Mouse (Mus musculus) myocyte (in vitro differentiated cells): ENCODE data around the gene Prcp.

Experiments used
- CEBPB ChIP-seq: IDR thresholded peaks from 2 replicates; pipeline ENCODE4 v1.6.1; 2011; ENCODE audit warnings: mild to moderate bottlenecking, moderate library complexity; ENCODE audit not compliant: poor library complexity, insufficient read depth, severe bottlenecking
- E2F4 ChIP-seq: IDR thresholded peaks from one replicate; pipeline ENCODE4 v1.6.1; 2011; ENCODE audit warnings: mild to moderate bottlenecking, control low read depth, moderate library complexity; ENCODE audit not compliant: insufficient read depth
- MAX ChIP-seq: IDR thresholded peaks from one replicate; pipeline ENCODE4 v1.6.1; 2011; ENCODE audit warnings: low read depth, mild to moderate bottlenecking, control low read depth
- MYOD1 ChIP-seq, 3 experiments: IDR thresholded peaks; one replicate each; pipeline ENCODE4 v1.6.1; 2011; ENCODE audit warnings: control low read depth in 2 of 3, low read depth in 2 of 3, mild to moderate bottlenecking in 2 of 3, moderate library complexity in 1 of 3; ENCODE audit not compliant: insufficient read length in 2 of 3, control insufficient read depth in 1 of 3
- MYOG ChIP-seq, 3 experiments: IDR thresholded peaks; one replicate each; pipeline ENCODE4 v1.6.1; 2011; ENCODE audit warnings: control low read depth in 2 of 3, low read depth in 2 of 3, mild to moderate bottlenecking in 2 of 3; ENCODE audit not compliant: insufficient read length in 2 of 3, control insufficient read depth in 1 of 3, insufficient read depth in 1 of 3
- POLR2A ChIP-seq: IDR thresholded peaks from one replicate; pipeline ENCODE4 v1.6.1; 2011; ENCODE audit warnings: low read depth, mild to moderate bottlenecking, control low read depth, moderate library complexity; ENCODE audit not compliant: insufficient read length
- POLR2AphosphoS2 ChIP-seq: IDR thresholded peaks from one replicate; pipeline ENCODE4 v1.6.1; 2011; ENCODE audit warnings: low read depth, control low read depth; ENCODE audit not compliant: insufficient read length
- REST ChIP-seq: IDR thresholded peaks from one replicate; pipeline ENCODE4 v1.6.1; 2011; ENCODE audit warnings: mild to moderate bottlenecking, control low read depth, moderate library complexity; ENCODE audit not compliant: insufficient read depth, insufficient read length
- TCF12 ChIP-seq: IDR thresholded peaks from one replicate; pipeline ENCODE4 v1.6.1; 2011; ENCODE audit warnings: mild to moderate bottlenecking, control low read depth; ENCODE audit not compliant: poor library complexity, insufficient read depth, severe bottlenecking
- USF1 ChIP-seq: IDR thresholded peaks from one replicate; pipeline ENCODE4 v1.6.1; 2011; ENCODE audit warnings: low read depth, mild to moderate bottlenecking, control low read depth, moderate library complexity

DNA sequence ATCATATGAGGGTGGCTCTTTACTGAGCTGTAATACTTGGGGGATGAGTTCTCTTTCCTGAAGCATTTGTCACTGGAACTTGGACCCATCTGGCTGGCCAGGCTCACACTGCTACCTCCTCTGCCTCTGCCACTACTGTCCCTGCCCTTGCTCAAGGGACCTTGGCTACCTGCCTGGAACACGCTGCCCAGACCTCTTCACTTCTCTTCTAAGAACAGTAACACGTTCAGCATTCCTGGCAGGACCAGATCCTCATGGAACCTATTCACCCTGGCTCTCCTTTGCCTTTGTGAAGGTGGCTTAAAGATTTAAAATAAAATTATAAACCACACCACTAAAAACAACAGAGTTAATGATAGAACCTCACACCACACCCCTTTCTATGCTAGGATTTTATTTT lies 107.6 kb downstream of the Prcp start:
- TF ChIP-seq MAX (no peak), POLR2A (no peak), REST (no peak), TCF12 (no peak), CEBPB (no peak), MYOG (IDR thresholded peaks at IDR 0.05; ENCODE audit: control insufficient read depth in 1 of 3, insufficient read depth in 1 of 3, insufficient read length in 2 of 3, low read depth in 2 of 3) (no peak), E2F4 (no peak), POLR2AphosphoS2 (no peak), USF1 (no peak), MYOD1 (IDR thresholded peaks at IDR 0.05; ENCODE audit: control insufficient read depth in 1 of 3, insufficient read length in 2 of 3, low read depth in 2 of 3) (no peak)
